Mouse (Mus musculus): ENCODE data around the gene Wasf3. TPM values are rescaled to one million over a fixed set of nuclear protein-coding genes. Genes with fewer than 3 reads are reported as not detected.

Wasf3 gene
- polyA plus RNA-seq, 1 experiment from 2014 or later: 3.0 TPM

GRCm38 (mm10) chr5:146368356-146368755 is 16.4 kb upstream of the Wasf3 start:
- no peaks in the 10 kb centered on the region for H3K4me1 ChIP-seq (ENCODE audit: insufficient read depth, low read length)
- no peaks in the 10 kb centered on the region for H3K9me3 ChIP-seq (ENCODE audit: low read length)
- no peak overlapping the region for H3K4me3 ChIP-seq (ENCODE audit: low read length)
- H3K27me3 ChIP-seq (ENCODE audit: insufficient read depth, low read length): no peaks in the 10 kb centered on the region
- H3K36me3 ChIP-seq (ENCODE audit: insufficient read depth, low read length): no peaks in the 10 kb centered on the region
- WGBS: 78% methylated on average over 2 of the region's 2 CpGs
- no peak for ATAC-seq (ENCODE audit: low FRiP score, low TSS enrichment)
- H3K4me2 ChIP-seq (replicated peaks; ENCODE audit: low read depth, low read length): no peak overlapping the region
- no peak overlapping the region for H3K9ac ChIP-seq (replicated peaks; ENCODE audit: low read length)
- no peak overlapping the region for H3K27ac ChIP-seq (ENCODE audit: low read length)

GRCm38 (mm10) chr5:146368971-146369370 is 15.8 kb upstream of the Wasf3 start:
- no peaks in the 10 kb centered on the region for H3K4me1 ChIP-seq (ENCODE audit: insufficient read depth, low read length)
- H3K27me3 ChIP-seq (ENCODE audit: insufficient read depth, low read length): no peaks in the 10 kb centered on the region
- no peak overlapping the region for H3K4me2 ChIP-seq (replicated peaks; ENCODE audit: low read depth, low read length)
- no peak overlapping the region for H3K4me3 ChIP-seq (ENCODE audit: low read length)
- H3K9me3 ChIP-seq (ENCODE audit: low read length): no peaks in the 10 kb centered on the region
- no peak overlapping the region for H3K9ac ChIP-seq (replicated peaks; ENCODE audit: low read length)
- H3K27ac ChIP-seq (ENCODE audit: low read length): no peak overlapping the region
- 86% methylated on average over 13 of the region's 13 CpGs for WGBS
- H3K36me3 ChIP-seq (ENCODE audit: insufficient read depth, low read length): no peaks in the 10 kb centered on the region
- ATAC-seq (ENCODE audit: low FRiP score, low TSS enrichment): no peak

DNA sequence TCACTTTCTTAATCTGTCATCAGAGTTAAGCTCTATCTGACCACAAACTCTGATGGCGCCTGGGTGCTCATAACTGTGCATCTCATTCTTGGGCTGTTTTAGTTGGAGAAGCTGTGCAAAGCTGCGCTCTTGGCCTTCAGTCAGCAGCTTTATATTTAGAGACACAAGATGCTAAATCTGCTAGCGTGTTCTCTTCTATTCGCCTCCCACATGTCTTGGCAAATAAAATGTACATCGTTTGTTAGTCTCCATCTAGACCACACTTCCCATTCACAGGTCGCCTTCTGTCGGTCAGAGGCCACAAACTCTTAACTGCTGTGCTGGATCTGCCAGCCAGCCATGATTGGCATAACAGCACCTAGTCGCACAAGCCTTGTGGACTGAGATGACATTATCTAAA is 14.0 kb upstream of the Wasf3 start:
- H3K4me2 ChIP-seq (replicated peaks; ENCODE audit: low read depth, low read length): no peak overlapping the region
- H3K9ac ChIP-seq (replicated peaks; ENCODE audit: low read length): no peak overlapping the region
- no peaks in the 10 kb centered on the region for H3K27me3 ChIP-seq (ENCODE audit: insufficient read depth, low read length)
- no peaks in the 10 kb centered on the region for H3K9me3 ChIP-seq (ENCODE audit: low read length)
- H3K27ac ChIP-seq (ENCODE audit: low read length): no peak overlapping the region
- WGBS: 81% methylated on average over 8 of the region's 8 CpGs
- ATAC-seq (ENCODE audit: low FRiP score, low TSS enrichment): no peak
- H3K36me3 ChIP-seq (ENCODE audit: insufficient read depth, low read length): no peaks in the 10 kb centered on the region
- H3K4me1 ChIP-seq (ENCODE audit: insufficient read depth, low read length): no peaks in the 10 kb centered on the region
- H3K4me3 ChIP-seq (ENCODE audit: low read length): no peak overlapping the region

- no peaks in the 10 kb centered on the region for H3K4me1 ChIP-seq (ENCODE audit: insufficient read depth, low read length)
- no peak for ATAC-seq (ENCODE audit: low FRiP score, low TSS enrichment)
- H3K36me3 ChIP-seq (ENCODE audit: insufficient read depth, low read length): no peaks in the 10 kb centered on the region
- H3K4me2 ChIP-seq (replicated peaks; ENCODE audit: low read depth, low read length): no peak overlapping the region
- 88% methylated on average over 11 of the region's 11 CpGs for WGBS
- no peaks in the 10 kb centered on the region for H3K27me3 ChIP-seq (ENCODE audit: insufficient read depth, low read length)
- peaks cover 2% of the 10 kb centered on the region; the same call in 1 of the 2 replicates for H3K9me3 ChIP-seq (ENCODE audit: low read length)
- no peak overlapping the region for H3K27ac ChIP-seq (ENCODE audit: low read length)
- H3K4me3 ChIP-seq (ENCODE audit: low read length): no peak overlapping the region
- H3K9ac ChIP-seq (replicated peaks; ENCODE audit: low read length): no peak overlapping the region
These were observed 11.5 kb upstream of the Wasf3 start for GRCm38 (mm10) chr5:146373238-146373637.

GRCm38 (mm10) chr5:146376601-146377000 is 8.2 kb upstream of the Wasf3 start:
- Histone ChIP-seq H3K9ac (replicated peaks; ENCODE audit: low read length) (no peak overlapping the region), H3K9me3 (ENCODE audit: low read length) (peaks cover 2% of the 10 kb centered on the region; the same call in 1 of the 2 replicates), H3K27ac (ENCODE audit: low read length) (no peak overlapping the region), H3K36me3 (ENCODE audit: insufficient read depth, low read length) (no peaks in the 10 kb centered on the region), H3K27me3 (ENCODE audit: insufficient read depth, low read length) (no peaks in the 10 kb centered on the region), H3K4me3 (ENCODE audit: low read length) (no peak overlapping the region), H3K4me1 (ENCODE audit: insufficient read depth, low read length) (no peaks in the 10 kb centered on the region), H3K4me2 (replicated peaks; ENCODE audit: low read depth, low read length) (no peak overlapping the region)
- 86% methylated on average over 4 of the region's 4 CpGs for WGBS
- ATAC-seq (ENCODE audit: low FRiP score, low TSS enrichment): no peak

GRCm38 (mm10) chr5:146380041-146380440 is 4.7 kb upstream of the Wasf3 start:
- H3K27me3 ChIP-seq (ENCODE audit: insufficient read depth, low read length): no peaks in the 10 kb centered on the region

DNA sequence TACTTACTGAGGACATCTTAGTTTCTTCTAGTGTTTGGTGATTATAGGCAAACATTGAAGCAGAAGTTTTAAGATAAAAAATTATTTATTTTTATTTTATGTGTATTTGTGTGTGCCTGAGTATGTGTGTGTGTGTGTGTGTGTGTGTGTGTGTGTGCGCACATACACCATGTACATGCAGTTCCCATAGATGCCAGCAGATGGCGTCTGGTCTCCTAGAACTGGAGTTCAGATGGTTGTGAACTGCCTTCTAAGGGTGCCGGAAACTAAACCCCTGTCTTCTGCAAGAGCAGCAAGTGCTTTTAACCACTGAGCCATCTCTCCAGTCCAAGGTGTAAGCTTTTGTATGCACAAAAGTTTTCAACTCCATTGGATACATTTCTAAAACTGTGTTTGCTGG is 2.5 kb upstream of the Wasf3 start:
- no peak overlapping the region for H3K4me3 ChIP-seq (ENCODE audit: low read length)
- H3K36me3 ChIP-seq (ENCODE audit: insufficient read depth, low read length): no peaks in the 10 kb centered on the region
- no peak for ATAC-seq (ENCODE audit: low FRiP score, low TSS enrichment)
- H3K9me3 ChIP-seq (ENCODE audit: low read length): 0 out of 2 replicates have a peak, but pooled peaks cover 3% of the 10 kb centered on the region
- WGBS: 83% methylated on average over 3 of the region's 3 CpGs
- H3K27ac ChIP-seq (ENCODE audit: low read length): no peak overlapping the region
- no peaks in the 10 kb centered on the region; the same call in 1 of the 2 replicates for H3K27me3 ChIP-seq (ENCODE audit: insufficient read depth, low read length)
- no peak overlapping the region for H3K9ac ChIP-seq (replicated peaks; ENCODE audit: low read length)
- no peak overlapping the region for H3K4me2 ChIP-seq (replicated peaks; ENCODE audit: low read depth, low read length)
- 0 out of 2 replicates have a peak, but pooled peaks cover 6% of the 10 kb centered on the region for H3K4me1 ChIP-seq (ENCODE audit: insufficient read depth, low read length)

More at GRCm38 (mm10) chr5:146380041-146380440, 4.7 kb upstream of the Wasf3 start:
- Histone ChIP-seq H3K27ac (ENCODE audit: low read length) (no peak overlapping the region), H3K9ac (replicated peaks; ENCODE audit: low read length) (no peak overlapping the region), H3K36me3 (ENCODE audit: insufficient read depth, low read length) (no peaks in the 10 kb centered on the region), H3K4me3 (ENCODE audit: low read length) (no peak overlapping the region), H3K9me3 (ENCODE audit: low read length) (peaks cover 2% of the 10 kb centered on the region; the same call in 1 of the 2 replicates), H3K4me1 (ENCODE audit: insufficient read depth, low read length) (no peaks in the 10 kb centered on the region), H3K4me2 (replicated peaks; ENCODE audit: low read depth, low read length) (no peak overlapping the region)
- WGBS: 84% methylated on average over 8 of the region's 8 CpGs
- ATAC-seq (ENCODE audit: low FRiP score, low TSS enrichment): no peak

- 81% methylated on average over 6 of the region's 6 CpGs for WGBS
- ATAC-seq (ENCODE audit: low FRiP score, low TSS enrichment): no peak
- H3K36me3 ChIP-seq (ENCODE audit: insufficient read depth, low read length): no peaks in the 10 kb centered on the region
- H3K4me3 ChIP-seq (ENCODE audit: low read length): no peak overlapping the region
- no peak overlapping the region for H3K27ac ChIP-seq (ENCODE audit: low read length)
- H3K4me2 ChIP-seq (replicated peaks; ENCODE audit: low read depth, low read length): no peak overlapping the region
- H3K9ac ChIP-seq (replicated peaks; ENCODE audit: low read length): no peak overlapping the region
- H3K9me3 ChIP-seq (ENCODE audit: low read length): 0 out of 2 replicates have a peak, but pooled peaks cover 3% of the 10 kb centered on the region
- H3K27me3 ChIP-seq (ENCODE audit: insufficient read depth, low read length): no peaks in the 10 kb centered on the region; the same call in 1 of the 2 replicates
- H3K4me1 ChIP-seq (ENCODE audit: insufficient read depth, low read length): 0 out of 2 replicates have a peak, but pooled peaks cover 6% of the 10 kb centered on the region
These were observed 1.4 kb upstream of the Wasf3 start for GRCm38 (mm10) chr5:146383401-146383800.

DNA sequence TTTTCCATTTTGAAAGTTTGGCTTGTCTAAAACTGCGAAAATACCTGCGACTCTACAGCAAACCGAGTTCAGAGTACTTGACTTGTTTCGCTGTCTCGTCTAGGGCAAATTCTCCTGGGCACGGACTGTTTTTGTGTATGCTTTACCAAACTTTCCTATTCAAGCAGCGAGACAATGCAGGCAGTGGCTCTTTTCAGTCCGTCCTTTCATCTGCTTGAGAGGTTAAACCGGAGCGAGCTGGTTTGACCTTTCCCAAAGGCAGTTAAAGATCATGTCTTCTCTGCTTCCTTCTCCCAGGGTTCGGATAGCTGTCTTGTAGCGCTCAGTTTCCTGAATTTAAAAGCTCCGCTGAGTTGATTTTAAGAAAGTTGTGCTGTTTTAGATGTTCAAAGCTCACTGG is 1.2 kb downstream of the Wasf3 start:
- peak overlapping the region; percentile 68 for H3K4me3 ChIP-seq (ENCODE audit: low read length)
- 15% methylated on average over 13 of the region's 13 CpGs for WGBS
- H3K9me3 ChIP-seq (ENCODE audit: low read length): 0 out of 2 replicates have a peak, but pooled peaks cover 3% of the 10 kb centered on the region
- no peak overlapping the region for H3K27ac ChIP-seq (ENCODE audit: low read length)
- H3K4me1 ChIP-seq (ENCODE audit: insufficient read depth, low read length): 0 out of 2 replicates have a peak, but pooled peaks cover 6% of the 10 kb centered on the region
- ATAC-seq (ENCODE audit: low FRiP score, low TSS enrichment): no peak
- H3K4me2 ChIP-seq (replicated peaks; ENCODE audit: low read depth, low read length): peak overlapping the region; percentile 89
- no peaks in the 10 kb centered on the region; the same call in 1 of the 2 replicates for H3K27me3 ChIP-seq (ENCODE audit: insufficient read depth, low read length)
- H3K36me3 ChIP-seq (ENCODE audit: insufficient read depth, low read length): no peaks in the 10 kb centered on the region
- peak overlapping the region; percentile 48; the same call in 1 of the 2 replicates for H3K9ac ChIP-seq (replicated peaks; ENCODE audit: low read length)

DNA sequence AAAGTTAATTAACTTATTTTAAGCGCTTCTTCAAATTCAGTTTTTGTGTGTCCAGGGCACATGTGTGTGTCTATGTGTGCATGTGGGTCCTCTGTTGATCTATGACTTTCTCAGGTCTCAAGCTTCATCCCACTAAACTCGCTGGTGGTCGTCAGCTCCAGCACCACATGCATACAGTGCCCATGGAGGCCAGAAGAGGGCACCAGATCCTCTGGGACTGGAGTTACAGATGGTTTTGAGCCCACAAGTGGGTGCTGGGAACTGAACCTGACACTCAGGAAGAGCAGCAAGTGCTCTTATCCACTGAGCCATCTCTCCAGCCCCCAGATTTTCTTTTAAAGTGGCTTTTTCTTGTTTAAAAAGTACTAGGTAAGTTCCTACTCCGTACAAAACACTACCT is 2.1 kb downstream of the Wasf3 start:
- no peak for ATAC-seq (ENCODE audit: low FRiP score, low TSS enrichment)
- no peak overlapping the region for H3K9ac ChIP-seq (replicated peaks; ENCODE audit: low read length)
- 95% methylated on average over 4 of the region's 4 CpGs for WGBS
- no peak overlapping the region for H3K4me3 ChIP-seq (ENCODE audit: low read length)
- H3K9me3 ChIP-seq (ENCODE audit: low read length): 0 out of 2 replicates have a peak, but pooled peaks cover 3% of the 10 kb centered on the region
- 0 out of 2 replicates have a peak, but pooled peaks cover 6% of the 10 kb centered on the region for H3K4me1 ChIP-seq (ENCODE audit: insufficient read depth, low read length)
- H3K27me3 ChIP-seq (ENCODE audit: insufficient read depth, low read length): no peaks in the 10 kb centered on the region; the same call in 1 of the 2 replicates
- no peak overlapping the region for H3K4me2 ChIP-seq (replicated peaks; ENCODE audit: low read depth, low read length)
- no peaks in the 10 kb centered on the region for H3K36me3 ChIP-seq (ENCODE audit: insufficient read depth, low read length)
- no peak overlapping the region for H3K27ac ChIP-seq (ENCODE audit: low read length)
